Mouse (Mus musculus): ENCODE data around the gene Skint3. TPM values are rescaled to one million over a fixed set of nuclear protein-coding genes. Genes with fewer than 3 reads are reported as not detected.
"Not testable (repeated sequence)": the region's sequence is repeated elsewhere in the genome, so short reads cannot be mapped to it uniquely, and the experiment has no call there.

The Skint3 gene
- 0.28 and 0.32 TPM in 2 replicates for polyA plus RNA-seq (2012; rRNA removed)

DNA sequence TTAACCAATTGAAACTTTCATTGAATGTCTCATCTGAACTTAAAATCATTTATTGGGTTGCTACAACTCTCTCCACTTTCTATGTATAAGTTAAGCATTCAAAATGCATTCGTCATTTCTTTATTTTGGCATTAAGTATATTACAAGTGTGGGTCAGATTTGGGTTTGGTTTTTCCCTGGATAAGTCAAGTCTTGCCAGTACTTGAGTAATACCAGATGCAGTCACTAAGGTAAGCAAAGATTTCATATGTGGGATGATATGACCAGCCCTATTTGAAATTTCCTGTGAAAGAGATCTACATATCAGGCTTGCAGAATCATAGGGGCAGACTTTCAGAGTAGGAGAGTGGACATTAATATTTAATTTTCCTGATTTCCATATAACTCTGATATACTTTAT lies at the start of gene Skint3:
Gene Skint3 (plus strand): TSS at position 301 of the 400 bp plus-strand sequence.
- no peak for DNase-seq (ENCODE audit: low spot score)

DNA sequence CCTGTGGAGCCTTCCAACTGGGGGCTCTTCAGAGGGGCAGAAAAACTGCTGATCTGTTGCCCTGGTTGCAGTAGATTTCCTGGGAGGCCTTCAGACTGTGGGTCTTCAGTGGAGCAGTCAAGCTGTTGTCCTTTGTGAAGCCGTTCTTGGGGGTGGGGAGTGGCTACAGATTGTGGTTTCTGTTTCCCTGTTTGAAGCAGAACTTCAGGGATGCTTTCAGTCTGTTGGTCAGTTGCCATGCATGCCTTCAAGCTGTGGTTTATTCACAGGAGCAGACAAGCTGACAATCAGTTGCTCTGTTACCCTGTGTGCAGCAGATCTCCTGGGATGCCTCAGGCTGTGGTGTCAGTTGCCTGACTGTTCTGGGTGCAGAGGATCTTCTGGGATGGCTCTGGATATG lies 11.4 kb downstream of the Skint3 start:
- no peak for DNase-seq (ENCODE audit: low spot score)

DNA sequence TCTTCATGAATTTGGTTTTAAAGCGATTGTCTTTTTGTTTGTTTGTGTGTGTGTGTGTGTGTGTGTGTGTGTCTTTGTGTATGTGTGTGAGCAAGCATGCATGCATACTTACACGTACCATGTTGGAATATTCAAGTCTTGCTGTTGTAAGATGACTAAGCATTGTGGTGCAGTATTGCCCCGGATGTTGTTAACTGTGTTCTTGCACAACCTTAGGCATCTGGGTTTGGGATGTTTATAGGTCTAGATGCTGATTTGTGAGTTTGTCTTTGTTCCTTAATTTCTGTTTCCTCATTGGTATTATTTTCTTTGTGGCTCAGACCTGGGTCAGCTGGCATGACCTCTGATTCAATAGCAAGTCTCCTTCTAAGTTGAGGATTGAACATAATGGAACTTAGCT lies 11.9 kb downstream of the Skint3 start:
- DNase-seq (ENCODE audit: low spot score): no peak

DNA sequence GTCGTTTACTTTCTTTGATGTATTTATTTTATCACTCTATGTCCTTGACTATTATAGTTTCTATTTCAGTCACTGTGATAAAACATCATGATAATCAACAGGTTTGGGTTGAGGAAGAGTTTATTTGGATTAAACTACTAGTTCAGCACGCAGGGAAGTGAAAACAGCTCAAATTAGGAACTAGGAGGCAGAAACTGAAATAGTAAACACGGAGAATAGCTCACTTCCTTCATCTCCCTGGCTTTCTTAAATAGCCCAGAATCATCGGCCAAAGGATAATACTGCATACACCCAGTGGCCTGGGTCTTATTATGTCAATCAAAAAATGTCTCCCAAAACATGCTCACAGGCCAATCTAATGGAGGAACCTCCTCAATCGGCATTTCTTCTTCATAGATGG lies 24.0 kb downstream of the Skint3 start:
- no peak for DNase-seq (ENCODE audit: low spot score)

DNA sequence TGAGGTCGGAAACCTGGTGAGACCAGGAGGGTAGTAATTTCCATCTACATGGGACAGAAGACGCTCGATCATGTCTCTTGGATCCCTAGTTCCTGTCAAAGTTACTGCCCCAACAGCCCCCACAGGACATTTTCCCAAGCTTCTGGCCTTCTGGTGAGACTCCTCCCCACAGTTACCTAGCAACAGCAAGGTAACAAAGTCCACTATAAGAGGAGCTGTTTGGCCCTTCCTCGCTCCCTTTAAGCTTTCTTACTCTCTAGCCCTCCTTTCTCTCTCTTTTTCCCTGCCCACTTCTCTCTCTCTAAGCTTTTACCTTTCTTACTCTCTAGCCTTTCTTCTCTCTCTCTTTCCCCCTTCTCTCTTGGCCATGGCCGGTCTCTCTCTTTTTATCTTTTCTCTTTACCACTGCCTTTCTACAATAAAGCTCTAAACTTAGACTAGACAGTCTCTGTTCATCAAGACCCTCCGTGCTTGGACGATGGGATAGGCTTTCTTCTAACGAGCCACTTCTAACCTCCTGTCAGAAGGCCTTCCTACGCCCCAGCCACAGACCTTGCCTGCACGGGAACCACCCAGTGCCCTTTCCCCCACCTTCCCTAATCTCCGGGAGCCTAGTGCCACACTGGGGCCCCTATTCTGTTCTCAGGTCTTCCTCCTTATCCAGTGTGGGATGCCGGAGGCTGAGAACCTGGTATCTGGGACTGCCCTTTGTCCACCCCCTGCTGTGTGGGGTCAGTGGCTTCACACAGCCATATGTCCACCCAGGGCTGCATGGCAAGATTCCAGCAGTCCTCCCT lies 55.3 kb downstream of the Skint3 start:
- no peak for DNase-seq (ENCODE audit: low spot score)

DNA sequence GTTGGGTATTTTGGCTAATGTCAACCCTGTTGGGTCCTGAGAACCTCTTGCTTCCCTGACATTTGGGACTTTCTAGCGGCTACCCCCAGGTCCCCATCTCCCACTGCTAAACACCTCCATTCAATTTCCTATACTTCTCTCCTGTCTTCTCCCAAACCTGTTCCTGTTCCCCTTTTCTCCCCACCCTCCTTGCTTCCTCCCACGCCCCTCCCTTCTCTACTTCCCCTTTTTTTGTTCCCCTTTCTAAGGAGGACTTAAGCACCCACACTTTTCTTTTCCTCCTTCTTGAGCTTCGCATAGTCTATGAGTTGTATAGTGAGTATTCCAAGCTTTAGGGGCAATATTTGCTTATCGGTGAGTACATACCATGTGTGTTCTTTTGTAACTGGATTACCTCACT lies 56.4 kb downstream of the Skint3 start:
- DNase-seq (ENCODE audit: low spot score): no peak

DNA sequence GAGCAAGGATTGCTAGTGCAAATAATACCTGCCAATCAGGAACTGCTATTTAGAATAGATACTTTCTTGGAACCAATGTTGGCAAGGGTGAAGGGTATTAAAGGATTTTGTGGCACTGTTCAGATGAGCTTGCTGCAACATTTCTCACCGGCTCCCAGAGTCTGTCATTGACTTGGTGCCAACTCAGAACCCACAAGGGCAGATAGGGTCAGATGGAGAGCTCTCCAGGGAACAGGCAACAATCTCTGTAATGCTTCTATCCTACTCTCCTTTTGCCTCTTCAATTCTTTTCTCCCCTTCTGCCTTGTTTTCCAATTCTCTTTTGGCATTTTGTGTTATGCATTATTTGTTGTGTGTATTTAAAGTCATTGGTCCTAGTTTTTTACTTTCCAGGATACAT lies 70.3 kb downstream of the Skint3 start:
- DNase-seq (ENCODE audit: low spot score): no peak

DNA sequence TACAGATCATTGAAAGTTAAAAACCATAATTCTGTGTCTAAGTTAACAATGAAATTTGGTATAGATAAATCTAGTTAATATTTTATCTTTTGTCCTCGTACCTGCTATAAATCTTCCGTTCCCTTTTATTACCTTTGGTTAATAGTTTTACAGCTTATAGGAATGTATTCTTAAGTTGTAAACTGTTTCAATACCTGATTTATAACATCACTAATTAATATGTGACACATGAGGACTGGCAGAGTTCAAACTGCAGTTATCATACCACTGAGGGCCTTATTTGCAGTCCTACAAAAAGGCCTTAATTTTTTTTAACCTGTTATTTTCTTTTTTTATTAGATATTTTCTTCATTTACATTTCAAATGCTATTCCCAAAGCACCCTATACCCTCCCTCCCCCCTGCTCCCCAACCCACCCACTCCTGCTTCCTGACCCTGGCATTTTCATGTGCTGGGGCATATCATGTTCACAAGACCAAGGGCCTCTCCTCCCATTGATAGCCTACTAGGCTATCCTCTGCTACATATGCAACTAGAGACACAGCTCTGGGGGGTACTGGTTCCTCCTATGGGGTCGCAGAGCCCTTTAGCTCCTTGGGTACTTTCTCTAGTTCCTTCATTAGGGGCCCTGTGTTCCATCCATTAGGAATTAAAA lies 70.9 kb downstream of the Skint3 start:
- no peak for DNase-seq (ENCODE audit: low spot score)

DNA sequence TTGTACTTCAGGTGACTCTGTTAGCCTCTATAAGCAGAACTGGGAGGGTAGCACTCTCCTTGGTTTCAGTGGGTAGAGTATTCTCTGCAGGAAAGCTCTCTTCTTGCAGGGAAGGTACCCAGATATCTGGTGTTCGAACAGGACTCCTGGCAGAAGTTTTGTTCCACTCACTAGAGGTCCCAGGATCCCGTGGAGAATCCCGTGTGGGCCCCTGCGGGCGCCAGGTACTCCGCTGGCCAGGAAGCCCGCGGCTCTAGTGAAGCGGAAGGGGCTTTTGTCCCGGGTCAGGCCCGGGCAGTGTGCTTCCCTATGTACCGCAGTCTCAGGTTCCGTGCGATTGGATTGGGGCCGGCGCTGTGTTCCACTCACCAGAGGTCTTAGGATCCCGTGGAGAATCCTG lies 117.1 kb downstream of the Skint3 start:
- DNase-seq (ENCODE audit: low spot score): not testable (repeated sequence)

Other genes starting within 250 kb of the Skint3 start
- gene Skint1, start 226.0 kb upstream of the Skint3 start, polyA plus RNA-seq (2012; rRNA removed): not detected in 2 replicates
- gene Skint4, start 160.2 kb upstream of the Skint3 start, polyA plus RNA-seq (2012; rRNA removed): 0.08 and 0.16 TPM in 2 replicates
- gene Skint9, start 201.7 kb downstream of the Skint3 start, polyA plus RNA-seq (2012; rRNA removed): not detected in 2 replicates

All from urinary bladder, adult 2 months (tissue).